Mouse (Mus musculus) heart, embryonic 10.5 days (tissue): Measurements from ENCODE around the gene Rad54l. TPM values are rescaled to one million over a fixed set of nuclear protein-coding genes. Genes with fewer than 3 reads are reported as not detected.

Experiments used
- DNase-seq: peaks from one replicate; pipeline ENCODE4 v3.0.0-alpha.2; 2017; ENCODE audit warnings: low spot score
- H3K27ac ChIP-seq: fragments of 300-500 bp; sonication (generic); 2 replicates; pipeline ENCODE4 v1.5.1; 2016; ENCODE audit warnings: mild to moderate bottlenecking
- H3K27me3 ChIP-seq: fragments of 300-500 bp; sonication (generic); 2 replicates; pipeline ENCODE4 v1.6.1; 2016; ENCODE audit warnings: mild to moderate bottlenecking; ENCODE audit not compliant: poor library complexity, insufficient read depth, severe bottlenecking
- H3K36me3 ChIP-seq: fragments of 300-500 bp; sonication (generic); 2 replicates; pipeline ENCODE4 v1.6.1; 2016; ENCODE audit warnings: mild to moderate bottlenecking, moderate library complexity
- H3K4me1 ChIP-seq: fragments of 300-500 bp; sonication (generic); 2 replicates; pipeline ENCODE4 v1.6.1; 2016; ENCODE audit warnings: mild to moderate bottlenecking
- H3K4me3 ChIP-seq: fragments of 300-500 bp; sonication (generic); 2 replicates; pipeline ENCODE4 v1.5.1; 2016; ENCODE audit warnings: mild to moderate bottlenecking, moderate library complexity
- H3K9me3 ChIP-seq: fragments of 300-500 bp; sonication (generic); 2 replicates; pipeline ENCODE4 v1.6.1; 2016; ENCODE audit warnings: mild to moderate bottlenecking, moderate library complexity
- WGBS: fragments of 180-500 bp; shearing (Covaris S2); methylation state at CpG from one replicate; pipeline ENCODE4 v1.1.7; 2016; 5-methylcytosine and 5-hydroxymethylcytosine counted together
- polyA plus RNA-seq: library from polyadenylated mRNA; unstranded; fragments of >200 nt; fragmentation: Nextera tagmentation; extraction: Ambion mirVana; gene quantifications from 2 replicates; pipeline ENCODE4 v1.2.1, GENCODE M21; 2016

Gene Rad54l
- 31.7 and 38.0 TPM in 2 replicates for polyA plus RNA-seq

DNA sequence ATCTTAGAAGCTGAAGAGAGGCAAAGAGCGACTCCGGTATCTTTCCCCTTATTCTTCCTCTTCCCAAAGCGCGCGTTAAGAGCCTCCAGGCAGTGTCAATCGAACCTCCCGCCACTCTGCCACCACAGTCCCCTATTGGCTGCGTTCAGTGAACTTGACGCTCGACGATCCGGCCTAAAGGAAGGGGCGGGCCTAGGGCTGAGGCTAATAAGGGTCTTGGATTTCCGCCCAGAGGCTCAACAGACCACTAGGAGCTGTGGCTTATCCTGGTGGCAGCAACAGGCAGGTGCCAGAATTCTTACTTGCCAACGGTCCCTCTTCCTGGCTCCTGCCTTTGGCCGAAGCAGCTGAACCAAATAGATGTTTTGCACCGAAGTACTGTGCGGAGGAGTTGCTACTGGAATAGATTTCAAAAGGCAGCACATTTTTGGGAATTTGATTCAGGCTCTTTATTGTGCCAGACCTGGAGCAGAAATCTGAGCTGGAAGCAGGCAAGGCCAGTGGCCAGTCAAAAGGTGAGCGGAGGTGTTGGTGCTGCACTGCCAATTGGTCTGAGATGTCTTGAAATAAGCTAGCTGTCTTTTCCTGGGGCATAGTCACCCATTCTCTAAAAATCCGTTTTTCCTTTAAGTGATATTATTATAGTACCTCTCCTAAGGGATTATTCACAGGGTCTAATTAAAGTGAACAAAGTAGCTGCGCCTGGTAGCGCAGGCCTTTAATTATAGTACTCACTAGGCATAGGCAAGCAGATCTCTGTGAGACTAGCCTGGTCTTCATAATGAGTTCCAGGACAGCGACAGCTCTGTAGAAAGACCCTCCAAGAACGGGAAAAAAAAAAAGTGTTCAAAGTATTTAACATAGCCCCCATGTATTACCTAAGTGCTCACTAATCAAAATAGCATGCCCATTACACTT lies at the start of gene Rad54l, which contains the start of gene Pomgnt1:
Rad54l (minus strand) TSS at position 89 of the 918 bp plus-strand sequence.
Pomgnt1 (plus strand) TSS at position 239 of the 918 bp plus-strand sequence.
- Histone ChIP-seq H3K36me3 (peaks cover 15% of the 10 kb centered on the region), H3K9me3 (no peaks in the 10 kb centered on the region), H3K27ac (peak within 1 kb of the TSS; percentile 83), H3K4me3 (peak within 1 kb of the TSS; percentile 75), H3K4me1 (peaks cover 18% of the 10 kb centered on the region), H3K27me3 (no peaks in the 10 kb centered on the region)
- peak; percentile 98 for DNase-seq
- 6% methylated on average over 24 of the region's 24 CpGs for WGBS

DNA sequence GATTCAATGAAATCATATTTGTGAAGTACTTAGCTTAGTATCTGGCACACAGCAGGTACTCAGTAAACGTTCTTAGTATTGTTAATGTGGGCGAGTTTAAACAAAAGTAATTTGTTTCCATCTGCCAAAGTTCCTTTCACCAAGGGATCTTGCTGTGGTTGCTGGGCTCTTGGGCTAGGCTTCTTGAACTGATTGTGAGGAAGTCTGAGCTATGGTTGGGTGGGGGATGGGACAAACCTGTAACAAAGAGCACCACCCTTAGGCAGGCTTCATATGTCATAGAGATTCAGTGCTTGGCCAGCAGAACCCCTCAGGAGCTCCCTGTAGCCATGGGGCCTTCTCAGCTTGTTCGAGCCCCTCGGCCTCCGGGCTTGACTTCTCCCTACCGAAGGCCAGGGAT lies 49.6 kb upstream of the Rad54l start, which contains the start of the genes 1700042G07Rik and Gm49337:
1700042G07Rik (plus strand) TSS at position 301 of the 400 bp plus-strand sequence.
Gm49337 (plus strand) TSS at position 313 of the 400 bp plus-strand sequence.
- no peaks in the 10 kb centered on the region for H3K9me3 ChIP-seq
- H3K27ac ChIP-seq = peak within 1 kb of the TSS; percentile 87
- no peaks in the 10 kb centered on the region for H3K27me3 ChIP-seq
- 87% methylated on average over 6 of the region's 6 CpGs for WGBS
- H3K4me3 ChIP-seq = no peak within 1 kb of the TSS
- H3K4me1 ChIP-seq = peaks cover 46% of the 10 kb centered on the region
- DNase-seq = no peak
- H3K36me3 ChIP-seq = no peaks in the 10 kb centered on the region

DNA sequence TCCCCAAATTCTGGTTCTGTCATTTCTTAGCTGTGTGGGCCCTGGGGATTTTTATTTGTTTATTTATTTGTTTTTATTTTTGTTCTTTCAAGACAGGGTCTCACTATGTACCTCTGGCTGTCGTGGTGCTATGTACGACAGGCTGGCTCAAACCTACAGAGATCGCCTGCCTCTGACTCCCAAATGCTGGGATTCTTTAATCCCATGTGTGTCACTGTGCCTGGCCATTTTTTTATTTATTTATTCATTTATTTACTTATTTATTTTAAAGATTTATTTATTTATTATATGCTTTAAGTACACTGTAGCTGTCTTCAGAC lies 45.8 kb upstream of the Rad54l start:
- H3K36me3 ChIP-seq = no peaks in the 10 kb centered on the region
- WGBS = 63% methylated on average over 3 of the region's 3 CpGs
- no peak overlapping the region for H3K27ac ChIP-seq
- H3K9me3 ChIP-seq = no peaks in the 10 kb centered on the region
- no peak overlapping the region for H3K4me3 ChIP-seq
- H3K4me1 ChIP-seq = peaks cover 11% of the 10 kb centered on the region
- no peaks in the 10 kb centered on the region for H3K27me3 ChIP-seq
- no peak for DNase-seq

DNA sequence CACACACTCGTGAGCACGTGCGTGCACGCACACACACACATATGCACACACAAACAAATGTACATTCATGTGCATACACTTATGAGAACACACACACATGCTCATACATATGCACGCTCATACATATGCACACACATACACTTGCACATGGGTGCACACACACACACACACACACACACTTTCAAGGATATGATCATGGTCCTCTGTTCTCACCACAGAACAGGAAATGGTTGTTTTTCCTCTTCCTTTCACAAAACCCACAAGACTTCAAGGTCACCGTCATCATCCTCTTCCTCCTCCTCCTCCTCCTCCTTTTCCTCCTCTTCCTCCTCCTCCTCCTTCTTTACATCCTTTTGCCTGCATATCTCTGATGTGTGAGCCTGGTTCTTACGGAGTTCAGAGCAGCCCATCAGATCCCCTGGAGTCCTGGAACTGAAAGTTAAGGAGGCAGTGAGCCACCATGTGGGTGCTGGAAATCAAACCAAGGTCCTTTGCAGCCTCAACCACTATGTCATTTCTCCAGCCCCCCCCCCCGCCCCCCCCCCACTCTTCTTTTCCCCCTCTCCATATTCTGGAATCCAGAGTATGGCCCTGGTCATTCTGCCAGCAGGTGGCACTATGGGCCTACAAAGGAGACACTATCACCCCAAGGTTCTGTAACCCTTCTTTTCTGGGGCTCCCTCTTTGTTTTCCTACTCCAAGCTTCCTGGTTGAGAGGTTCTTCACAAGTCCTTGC lies 45.3 kb upstream of the Rad54l start:
- Histone ChIP-seq H3K27me3 (no peaks in the 10 kb centered on the region), H3K4me1 (peaks cover 6% of the 10 kb centered on the region), H3K36me3 (no peaks in the 10 kb centered on the region), H3K9me3 (no peaks in the 10 kb centered on the region), H3K27ac (no peak overlapping the region), H3K4me3 (no peak overlapping the region)
- 71% methylated on average over 7 of the region's 8 CpGs for WGBS
- no peak for DNase-seq

DNA sequence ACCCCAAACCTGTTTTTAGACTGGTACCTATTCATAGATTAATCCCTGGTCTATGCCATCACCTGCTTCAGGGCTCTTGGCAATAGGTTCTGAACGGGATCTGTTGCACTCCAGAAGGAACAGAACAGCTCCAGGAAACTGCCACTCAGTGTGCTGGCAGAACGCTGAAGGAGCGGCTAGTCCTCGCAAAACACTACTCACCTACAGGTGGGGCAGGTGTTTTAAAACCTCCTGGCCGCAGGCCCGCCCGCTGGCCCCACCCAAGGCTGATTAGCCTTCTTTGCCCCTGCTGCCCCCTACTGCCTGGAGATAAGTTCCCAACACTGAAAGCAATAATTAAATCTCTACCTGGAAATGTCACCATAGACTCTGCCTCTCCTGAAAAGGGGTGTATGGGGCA lies 43.9 kb upstream of the Rad54l start, which contains the start of gene Tspan1:
Tspan1 (minus strand) TSS at position 198 of the 400 bp plus-strand sequence.
- no peaks in the 10 kb centered on the region for H3K9me3 ChIP-seq
- no peak within 1 kb of the TSS for H3K4me3 ChIP-seq
- 28% methylated on average over 7 of the region's 7 CpGs for WGBS
- H3K27ac ChIP-seq = no peak within 1 kb of the TSS
- no peaks in the 10 kb centered on the region; the same call in none of the 2 replicates for H3K4me1 ChIP-seq
- no peak for DNase-seq
- no peaks in the 10 kb centered on the region for H3K36me3 ChIP-seq
- H3K27me3 ChIP-seq = no peaks in the 10 kb centered on the region

DNA sequence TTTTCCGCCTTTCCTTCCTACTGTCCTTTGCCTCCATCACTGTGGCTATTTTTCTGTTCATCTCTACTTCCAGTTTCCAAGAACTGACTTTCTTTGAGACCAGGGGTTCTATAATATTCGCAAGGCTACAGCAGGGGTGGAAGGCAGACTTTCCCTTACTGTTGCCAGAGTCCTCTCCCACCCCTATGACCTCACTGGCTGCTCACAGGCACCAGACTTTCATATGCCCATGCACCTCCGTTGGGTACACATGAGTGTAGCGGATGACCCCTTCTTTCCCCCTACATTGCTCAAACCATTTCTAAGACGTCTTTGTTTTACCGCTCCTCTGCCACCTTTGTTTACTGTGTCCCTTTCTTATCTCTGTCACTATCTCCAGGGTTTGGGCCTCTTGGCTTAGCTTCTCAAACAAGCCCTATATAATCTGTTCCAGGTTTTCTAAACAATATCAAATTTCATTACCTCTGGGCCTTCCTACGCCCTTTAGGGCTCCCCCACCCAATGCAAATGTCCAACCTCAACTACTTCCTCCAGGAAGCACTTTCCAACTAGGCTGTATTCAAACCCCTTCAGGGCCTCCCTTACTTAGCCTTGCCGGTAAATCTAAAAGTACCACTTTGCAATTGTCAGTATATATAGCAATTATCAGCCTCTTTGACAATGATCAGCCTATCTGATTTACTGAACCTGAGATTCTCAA lies 42.4 kb upstream of the Rad54l start:
- Histone ChIP-seq H3K9me3 (no peaks in the 10 kb centered on the region), H3K27ac (no peak overlapping the region), H3K36me3 (peaks cover 5% of the 10 kb centered on the region; the same call in 1 of the 2 replicates), H3K27me3 (no peaks in the 10 kb centered on the region), H3K4me1 (peaks cover 1% of the 10 kb centered on the region), H3K4me3 (no peak overlapping the region)
- 69% methylated on average over 8 of the region's 8 CpGs for WGBS
- DNase-seq = no peak

DNA sequence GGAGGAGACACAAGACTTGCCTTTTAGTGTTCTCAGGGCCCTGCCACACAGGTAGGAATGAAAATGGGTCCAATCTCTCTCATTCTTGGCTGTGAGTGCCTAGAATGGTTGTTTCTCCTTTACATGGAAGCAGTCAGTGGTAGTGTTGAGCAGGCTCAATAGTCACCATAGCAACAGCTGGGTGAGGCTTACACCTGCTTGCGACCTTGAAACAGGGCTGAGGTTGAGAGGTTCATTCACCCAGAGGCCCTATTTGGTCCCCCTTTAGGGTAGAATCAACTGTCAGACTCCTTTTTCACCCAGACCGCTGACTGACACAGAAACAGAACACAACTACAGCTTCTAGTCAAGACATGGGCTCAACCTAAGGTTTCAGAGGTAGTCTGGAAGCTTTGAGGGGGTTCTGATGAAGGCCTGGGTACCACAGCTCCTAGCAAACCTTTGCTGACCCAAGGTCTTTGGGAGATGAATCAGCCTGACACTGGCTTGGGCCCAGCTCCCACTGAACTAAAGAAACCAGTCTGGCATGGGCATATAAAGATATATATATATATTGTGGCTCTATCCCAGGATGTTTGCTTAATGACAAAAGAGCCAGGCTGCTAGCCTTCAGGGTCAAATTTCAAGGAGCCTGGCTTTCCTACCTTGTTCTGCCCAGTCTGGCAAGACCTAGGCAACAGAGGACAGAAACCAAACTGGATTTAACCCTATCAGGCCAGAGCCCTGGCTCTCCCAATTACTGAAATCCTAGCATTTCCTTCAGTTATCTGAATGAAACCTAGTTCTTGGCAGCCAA lies 41.5 kb upstream of the Rad54l start:
- WGBS = 59% methylated on average over 2 of the region's 2 CpGs
- Histone ChIP-seq H3K27me3 (no peaks in the 10 kb centered on the region), H3K36me3 (peaks cover 14% of the 10 kb centered on the region), H3K4me1 (peaks cover 10% of the 10 kb centered on the region), H3K4me3 (no peak overlapping the region), H3K9me3 (no peaks in the 10 kb centered on the region), H3K27ac (no peak overlapping the region)
- no peak for DNase-seq

DNA sequence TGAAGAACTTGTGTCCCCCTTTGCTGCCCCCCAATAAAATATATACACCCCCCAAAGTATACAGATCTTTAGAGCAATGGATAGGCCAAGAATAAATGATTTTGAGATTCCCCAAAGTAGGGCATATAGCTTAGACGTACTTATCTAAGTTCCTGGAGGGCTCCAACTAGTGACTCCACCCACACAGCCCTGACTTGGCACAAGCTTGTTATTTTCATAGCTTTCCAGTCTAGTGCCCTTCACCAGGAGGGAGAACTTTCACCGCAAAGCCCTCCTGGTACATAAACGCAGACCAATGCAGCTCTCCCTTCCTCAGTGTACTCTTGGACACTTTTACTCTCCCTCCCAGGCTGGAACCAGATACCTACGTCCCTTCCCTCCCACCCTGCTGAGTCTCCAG lies 38.7 kb upstream of the Rad54l start:
- no peaks in the 10 kb centered on the region for H3K9me3 ChIP-seq
- no peaks in the 10 kb centered on the region for H3K27me3 ChIP-seq
- peaks cover 10% of the 10 kb centered on the region for H3K4me1 ChIP-seq
- H3K4me3 ChIP-seq = no peak overlapping the region
- DNase-seq = no peak
- WGBS = 77% methylated on average over 4 of the region's 4 CpGs
- H3K36me3 ChIP-seq = peaks cover 42% of the 10 kb centered on the region
- no peak overlapping the region for H3K27ac ChIP-seq

DNA sequence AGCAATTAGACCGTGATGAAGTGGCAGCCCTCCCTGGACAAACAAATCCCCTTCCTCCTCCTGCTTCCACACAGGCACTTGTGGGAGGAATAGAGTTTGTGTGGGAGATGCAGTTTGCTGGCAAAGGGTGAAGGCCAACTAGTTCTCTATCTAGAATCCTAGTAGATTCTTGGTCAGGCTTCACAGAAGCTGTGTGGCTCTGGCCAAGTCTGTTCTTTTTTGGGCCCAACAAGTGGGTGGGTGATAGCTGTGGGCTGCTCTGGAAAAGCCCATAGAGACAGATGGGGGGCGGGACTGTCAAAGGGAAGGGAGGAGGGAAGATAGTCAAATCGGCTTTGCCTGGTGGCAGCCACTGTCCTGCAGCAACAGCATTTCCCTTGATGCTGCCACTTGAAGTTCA lies 37.3 kb upstream of the Rad54l start:
- Histone ChIP-seq H3K27me3 (no peaks in the 10 kb centered on the region), H3K4me3 (no peak overlapping the region), H3K36me3 (peaks cover 55% of the 10 kb centered on the region), H3K4me1 (peaks cover 10% of the 10 kb centered on the region), H3K27ac (no peak overlapping the region), H3K9me3 (no peaks in the 10 kb centered on the region)
- no peak for DNase-seq
- 67% methylated on average over 3 of the region's 3 CpGs for WGBS

DNA sequence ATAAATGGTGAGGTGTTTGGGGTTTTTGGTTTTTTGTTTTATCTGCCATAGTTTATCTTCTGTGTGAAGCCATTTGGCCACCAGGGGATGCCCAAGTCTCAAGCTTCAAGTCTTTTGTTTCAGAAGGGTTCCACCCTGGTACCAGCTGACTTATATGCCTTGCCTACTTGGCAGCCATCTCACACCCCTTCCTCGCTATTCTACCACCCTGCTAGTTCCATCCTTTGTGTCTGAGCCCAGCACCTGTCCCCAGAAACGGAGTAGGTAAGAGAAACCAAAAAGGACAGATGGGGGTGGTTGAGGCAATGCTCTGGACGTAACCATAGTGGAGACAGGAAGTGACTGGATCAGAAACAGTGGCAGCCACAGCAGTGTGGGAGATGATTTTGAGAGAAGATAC lies 36.4 kb upstream of the Rad54l start:
- peaks cover 64% of the 10 kb centered on the region for H3K36me3 ChIP-seq
- peaks cover 10% of the 10 kb centered on the region for H3K4me1 ChIP-seq
- no peaks in the 10 kb centered on the region for H3K9me3 ChIP-seq
- 61% methylated on average over 3 of the region's 3 CpGs for WGBS
- DNase-seq = no peak
- no peaks in the 10 kb centered on the region for H3K27me3 ChIP-seq
- H3K27ac ChIP-seq = 0 out of 2 replicates have a peak overlapping the region, but pooled peaks have one; percentile 23
- H3K4me3 ChIP-seq = no peak overlapping the region

DNA sequence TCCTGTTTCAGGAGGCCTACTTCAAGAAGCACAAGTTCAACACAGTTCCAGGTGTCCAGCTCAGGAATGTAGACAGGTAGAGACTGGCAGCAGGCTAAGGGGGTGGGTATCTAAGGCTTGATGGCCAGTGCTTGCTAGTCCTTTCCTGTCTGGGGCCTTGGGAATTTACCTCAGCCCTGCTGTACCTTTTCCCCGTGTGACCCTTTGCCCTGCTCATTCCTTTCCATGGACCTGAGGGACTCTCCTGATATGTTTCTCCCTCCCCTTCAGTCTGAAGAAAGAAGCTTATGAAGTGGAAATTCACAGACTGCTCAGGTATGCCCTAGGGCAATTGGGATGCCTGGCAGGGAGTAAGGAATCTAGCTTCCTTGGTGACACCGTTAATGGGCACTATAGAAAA lies 34.4 kb upstream of the Rad54l start:
- Histone ChIP-seq H3K36me3 (peaks cover 84% of the 10 kb centered on the region), H3K27me3 (no peaks in the 10 kb centered on the region), H3K27ac (no peak overlapping the region), H3K4me1 (peaks cover 10% of the 10 kb centered on the region; the same call in 1 of the 2 replicates), H3K4me3 (no peak overlapping the region), H3K9me3 (no peaks in the 10 kb centered on the region)
- WGBS = 93% methylated on average over 2 of the region's 2 CpGs
- DNase-seq = no peak

DNA sequence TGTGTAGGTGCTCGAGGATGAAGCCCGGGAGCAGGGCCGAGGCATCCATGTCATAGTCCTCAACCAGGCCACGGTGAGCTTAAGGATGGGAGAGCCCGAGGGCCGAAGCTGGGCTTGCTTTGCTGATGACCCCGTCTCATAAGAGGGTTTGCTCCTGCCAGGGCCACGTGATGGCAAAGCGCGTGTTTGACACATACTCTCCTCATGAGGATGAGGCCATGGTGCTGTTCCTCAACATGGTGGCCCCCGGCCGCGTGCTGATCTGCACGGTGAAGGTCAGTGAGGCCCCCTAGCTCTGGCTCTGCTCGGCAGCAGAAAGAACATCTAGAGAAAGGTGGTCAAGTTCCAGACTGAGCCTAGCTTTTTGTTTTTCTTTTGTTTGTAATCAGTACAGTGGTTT lies 29.2 kb upstream of the Rad54l start:
- Histone ChIP-seq H3K9me3 (no peaks in the 10 kb centered on the region), H3K27ac (no peak overlapping the region), H3K27me3 (no peaks in the 10 kb centered on the region), H3K4me1 (peaks cover 17% of the 10 kb centered on the region), H3K4me3 (no peak overlapping the region), H3K36me3 (peaks cover 61% of the 10 kb centered on the region)
- DNase-seq = no peak
- WGBS = 93% methylated on average over 15 of the region's 15 CpGs
